Mouse (Mus musculus): ENCODE results near the gene Xrn2.

Gene Xrn2

DNA sequence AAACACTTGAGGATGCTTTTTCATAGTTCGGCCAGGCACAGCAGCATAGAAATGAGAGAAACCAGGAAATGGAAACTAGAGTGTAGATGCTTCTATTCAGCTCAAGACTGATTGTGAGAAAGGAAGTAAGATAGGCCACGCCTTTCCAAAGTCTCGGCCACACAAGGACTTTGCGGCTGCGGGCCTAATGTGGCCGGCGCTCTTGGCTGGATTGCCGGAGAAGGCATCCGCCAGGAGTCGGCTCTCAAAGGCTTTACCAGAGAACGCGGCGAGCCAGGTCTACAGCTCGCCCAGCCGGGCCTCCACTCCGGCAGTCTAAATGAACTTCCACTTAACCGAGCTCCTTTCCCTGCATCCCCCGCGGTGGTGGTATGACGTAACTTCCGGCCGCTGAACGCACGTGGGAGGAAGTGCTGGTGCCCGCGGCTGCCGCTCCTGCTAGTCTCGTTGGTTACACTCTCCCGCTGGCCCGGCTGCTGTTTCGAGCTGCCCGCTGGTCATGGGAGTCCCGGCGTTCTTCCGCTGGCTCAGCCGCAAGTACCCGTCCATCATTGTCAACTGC lies at the start of gene Xrn2:
Gene Xrn2, plus strand, starts transcription at position 374 of the 562 bp plus-strand sequence.
- in situ Hi-C loops (cut with MboI, MseI): loop anchor here (10.0 to 25.0 kb wide), 2 partner anchors 62 to 1675 kb away; partner anchors contain the start of gene Gzf1 (in 1 of the 2)

DNA sequence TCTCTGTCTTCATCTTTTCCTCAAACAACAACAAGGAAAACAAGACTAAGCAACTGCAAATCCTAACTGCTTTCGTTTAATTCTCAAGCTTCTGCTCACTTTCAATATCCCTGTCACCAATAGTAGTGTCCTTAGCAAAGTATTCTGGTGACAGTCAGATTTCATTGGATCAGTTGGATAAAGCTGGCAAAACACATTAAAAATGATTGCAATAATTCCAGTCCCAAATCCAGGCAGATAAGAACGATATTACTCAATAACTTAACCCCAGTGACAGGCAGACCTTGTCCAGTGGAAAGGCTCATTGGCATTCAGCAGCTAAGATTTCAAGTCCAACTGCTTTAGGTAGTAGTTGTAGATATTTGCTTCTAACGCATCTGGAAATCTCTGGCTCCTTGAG lies 37.8 kb upstream of the Xrn2 start:
- in situ Hi-C loops (cut with MboI, MseI): loop anchor here in 1 of 2 experiments (25.0 kb wide), 1 partner anchor 762 kb away; no protein-coding TSS in a partner anchor

DNA sequence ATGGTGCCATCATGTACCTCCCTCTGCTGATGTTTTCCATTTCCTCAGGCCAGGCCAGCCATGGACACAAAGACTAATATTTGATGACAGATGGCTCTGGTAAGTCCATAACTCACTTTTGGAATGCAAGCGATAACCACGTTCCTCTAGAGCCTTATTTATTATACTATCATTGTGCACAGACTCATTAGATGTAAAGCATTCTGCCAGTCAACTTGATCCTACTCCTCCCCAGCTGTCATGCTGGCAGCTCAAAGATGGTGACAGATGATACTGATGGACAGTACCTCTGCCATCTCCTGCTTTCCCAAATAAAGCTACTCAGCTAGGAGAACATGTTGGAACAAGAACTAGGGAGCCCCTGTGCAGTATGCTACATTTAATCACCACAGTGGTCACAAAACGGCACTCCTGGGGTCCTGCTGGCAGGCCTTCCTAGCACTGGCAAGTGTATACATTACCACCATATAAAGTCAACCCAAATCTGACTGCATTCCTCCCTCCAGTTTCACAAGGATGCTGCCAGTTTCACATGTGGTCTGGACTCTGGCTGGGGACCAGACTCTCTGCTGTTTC lies 37.3 kb upstream of the Xrn2 start:
- in situ Hi-C loops (cut with MboI, MseI): loop anchor here in 1 of 2 experiments (25.0 kb wide), 1 partner anchor 762 kb away; no protein-coding TSS in a partner anchor

DNA sequence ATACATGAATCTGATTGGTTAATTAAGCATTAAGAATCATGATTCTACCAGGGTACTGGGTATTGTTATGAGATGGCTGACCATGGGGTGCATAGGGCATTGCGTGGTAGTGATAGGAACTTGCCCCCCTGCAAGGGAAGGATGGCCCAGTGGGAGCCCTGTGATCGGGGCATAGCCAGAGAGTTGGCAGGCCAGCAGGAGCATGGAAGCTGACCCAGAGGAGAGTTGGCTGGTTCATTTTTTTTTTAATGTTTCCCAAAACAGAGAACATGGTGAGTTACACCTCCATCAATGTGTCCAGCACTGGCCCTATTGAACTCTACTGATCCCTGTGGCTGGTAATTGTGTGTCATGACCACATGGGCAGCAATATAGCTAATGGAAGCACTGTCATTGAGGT lies 30.0 kb upstream of the Xrn2 start:
- in situ Hi-C loops (cut with MboI, MseI): loop anchor here in 1 of 2 experiments (25.0 kb wide), 1 partner anchor 755 kb away; no protein-coding TSS in a partner anchor

DNA sequence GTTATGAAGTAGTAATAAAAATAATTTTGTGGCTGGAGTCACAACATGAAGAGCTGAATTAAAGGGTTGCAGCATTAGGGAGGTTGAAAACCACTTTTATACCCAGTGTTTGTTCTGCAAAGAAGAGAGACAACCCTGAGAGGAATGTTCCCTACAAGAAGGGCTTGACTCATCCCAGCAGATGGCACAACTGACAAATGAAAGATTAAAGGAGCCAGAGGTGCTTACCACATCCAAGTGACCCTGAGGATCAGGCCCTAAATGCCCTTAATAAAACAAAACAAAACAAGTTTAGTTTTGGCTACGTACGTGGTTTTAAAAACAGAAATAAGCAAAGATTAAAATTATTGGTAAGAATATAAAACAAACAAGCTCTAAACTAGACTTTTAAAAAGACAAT lies 28.0 kb upstream of the Xrn2 start:
- in situ Hi-C loops (cut with MboI, MseI): loop anchor here in 1 of 2 experiments (25.0 kb wide), 1 partner anchor 752 kb away; no protein-coding TSS in a partner anchor

DNA sequence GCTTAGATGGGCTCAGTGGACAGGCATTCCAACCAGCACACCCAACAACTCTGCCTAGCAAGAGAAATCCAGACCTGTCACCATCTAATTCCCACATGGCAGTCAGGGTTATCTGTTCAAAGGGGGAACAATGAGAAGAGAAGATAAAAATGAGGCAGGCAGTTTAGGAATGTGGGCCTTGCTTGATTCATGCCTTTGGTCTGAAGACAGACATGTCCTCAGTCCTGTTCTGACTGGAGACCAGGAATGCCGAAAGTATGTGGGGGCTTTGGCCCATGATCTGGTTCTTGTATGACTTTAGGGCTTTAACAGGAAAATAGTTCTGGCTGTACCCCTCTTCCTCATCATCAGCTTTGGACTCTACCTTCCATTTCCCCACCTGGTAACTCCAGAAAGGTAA lies 27.0 kb upstream of the Xrn2 start:
- in situ Hi-C loops (cut with MboI, MseI): loop anchor here in 1 of 2 experiments (25.0 kb wide), 1 partner anchor 751 kb away; no protein-coding TSS in a partner anchor

DNA sequence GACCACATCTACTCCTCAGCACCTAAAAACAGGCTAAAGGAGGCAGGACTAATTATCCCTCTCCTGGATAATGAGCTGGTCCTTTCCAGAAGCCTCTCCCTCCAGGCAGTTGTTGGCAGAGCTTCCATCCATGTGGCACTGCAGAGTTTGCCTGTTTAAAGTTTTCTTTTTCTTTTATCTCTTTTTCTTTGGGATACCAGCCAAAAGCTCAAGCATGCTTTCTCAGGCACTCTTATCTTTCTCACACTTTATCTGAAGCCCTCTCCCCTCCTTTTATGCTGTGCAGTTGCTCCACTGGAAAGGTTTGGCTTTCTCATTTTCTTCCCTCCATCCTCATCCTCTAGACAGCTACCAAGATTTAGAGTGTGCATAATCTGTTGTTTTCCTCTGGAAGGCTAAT lies 26.4 kb upstream of the Xrn2 start:
- in situ Hi-C loops (cut with MboI, MseI): loop anchor here in 1 of 2 experiments (25.0 kb wide), 1 partner anchor 751 kb away; no protein-coding TSS in a partner anchor

DNA sequence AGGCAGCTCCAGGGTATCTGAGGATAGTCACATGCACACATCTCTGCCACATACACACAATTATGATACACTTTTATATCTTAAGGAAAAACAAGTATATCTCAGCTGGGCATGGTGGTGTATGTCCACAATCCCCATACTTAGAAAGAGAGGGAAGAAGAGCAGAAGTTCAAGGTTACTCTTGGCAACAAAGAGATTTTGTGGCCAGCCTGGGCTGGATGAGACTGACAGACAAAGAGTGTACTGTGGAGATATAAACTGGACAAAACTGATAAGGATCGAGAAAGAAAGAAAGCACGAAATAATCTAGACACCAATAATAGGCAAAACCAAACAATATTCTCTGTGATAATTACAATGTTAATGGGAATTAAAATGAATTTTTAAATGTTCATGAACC lies 5.5 kb upstream of the Xrn2 start:
- in situ Hi-C loops (cut with MboI, MseI): loop anchor here in 1 of 2 experiments (25.0 kb wide), 1 partner anchor 1680 kb away; the partner anchor contains the start of gene Gzf1

DNA sequence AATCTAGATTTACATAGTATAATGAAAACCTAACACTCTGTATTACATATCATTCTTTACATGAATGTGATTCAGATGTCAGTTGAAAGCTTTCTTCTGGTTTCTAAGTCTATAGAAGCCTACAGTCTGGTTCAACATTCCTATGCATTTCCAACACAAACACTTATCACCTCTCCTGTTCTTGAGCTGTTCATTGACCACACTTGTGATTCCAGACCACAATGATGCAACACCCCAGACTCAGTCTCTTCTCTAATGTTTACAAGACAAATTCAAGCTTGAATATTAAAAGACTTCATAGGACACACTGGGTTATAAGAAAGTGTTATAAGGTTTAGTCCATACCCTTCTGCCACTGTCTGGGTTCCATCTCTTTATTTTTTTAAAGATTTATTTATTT lies 3.7 kb upstream of the Xrn2 start:
- in situ Hi-C loops (cut with MboI, MseI): loop anchor here in 1 of 2 experiments (25.0 kb wide), 1 partner anchor 1678 kb away; the partner anchor contains the start of gene Gzf1

DNA sequence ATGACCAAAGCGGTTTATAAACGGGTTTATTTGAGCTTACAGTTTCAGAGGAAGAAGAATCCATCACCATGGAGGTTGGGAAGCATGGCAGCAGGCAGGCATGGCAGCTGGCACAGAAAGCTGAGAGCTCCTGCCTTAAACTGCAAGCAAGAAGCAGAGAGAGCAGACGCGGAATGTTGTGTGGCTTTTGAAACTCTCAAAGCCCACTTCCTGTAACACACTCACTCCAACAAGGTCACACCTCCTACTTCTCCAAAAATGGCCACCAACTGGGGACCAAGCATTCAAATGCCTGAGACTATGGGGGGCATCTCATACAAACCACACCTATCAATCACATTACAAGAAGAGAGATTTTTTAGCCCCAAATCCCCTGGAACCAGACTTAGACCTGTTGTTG lies 2.7 kb upstream of the Xrn2 start:
- in situ Hi-C loops (cut with MboI, MseI): loop anchor here (10.0 to 25.0 kb wide), 2 partner anchors 65 to 1677 kb away; partner anchors contain the start of gene Gzf1 (in 1 of the 2)

DNA sequence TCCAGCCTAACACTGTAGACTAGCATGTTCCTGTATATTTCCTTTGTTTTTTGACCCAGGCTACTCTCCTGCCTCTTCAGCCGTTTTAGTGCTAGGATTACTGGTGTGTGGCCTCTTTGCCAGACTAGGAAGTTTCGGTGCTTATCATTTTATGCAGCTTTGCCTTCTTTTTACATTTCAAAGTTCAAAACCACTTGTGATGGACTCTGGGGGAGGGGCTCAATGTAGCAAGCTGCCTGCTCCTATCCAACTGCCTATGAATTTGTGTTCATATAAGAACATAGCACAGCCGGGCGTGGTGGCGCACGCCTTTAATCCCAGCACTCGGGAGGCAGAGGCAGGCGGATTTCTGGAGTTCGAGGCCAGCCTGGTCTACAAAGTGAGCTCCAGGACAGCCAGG lies 1.8 kb upstream of the Xrn2 start:
- in situ Hi-C loops (cut with MboI, MseI): loop anchor here (10.0 to 25.0 kb wide), 2 partner anchors 64 to 1676 kb away; partner anchors contain the start of gene Gzf1 (in 1 of the 2)

DNA sequence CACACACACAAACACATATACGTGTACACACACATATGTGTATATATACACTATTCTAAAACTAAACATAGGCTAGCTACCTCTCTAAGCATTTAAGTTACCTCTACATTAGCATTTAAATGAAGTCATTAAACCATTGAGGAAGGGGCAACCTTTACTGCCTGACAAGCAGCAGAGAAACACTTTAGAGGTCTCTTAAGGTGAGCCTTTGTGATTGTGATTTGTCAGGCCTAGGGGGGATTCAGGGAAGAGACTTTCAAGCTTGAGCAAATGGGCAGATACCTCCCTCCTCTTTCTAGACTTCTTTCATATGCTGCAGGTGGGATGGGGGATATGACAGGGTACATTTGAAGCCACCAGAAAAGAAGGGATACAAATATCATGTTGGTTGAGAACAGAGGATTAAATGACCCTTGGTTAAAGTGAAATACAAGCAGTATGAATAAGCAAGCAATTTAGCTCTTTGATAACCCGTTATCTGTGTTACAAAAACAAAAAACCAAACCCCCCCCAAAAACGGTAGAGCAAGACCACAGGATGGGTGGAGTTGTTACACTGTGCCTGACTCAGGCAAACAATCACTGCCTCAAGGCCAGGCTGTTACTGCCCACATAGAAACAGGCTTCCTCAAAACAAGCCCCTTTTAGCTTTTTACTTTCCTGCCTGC lies 1.2 kb upstream of the Xrn2 start:
- in situ Hi-C loops (cut with MboI, MseI): loop anchor here (10.0 to 25.0 kb wide), 2 partner anchors 63 to 1676 kb away; partner anchors contain the start of gene Gzf1 (in 1 of the 2)

DNA sequence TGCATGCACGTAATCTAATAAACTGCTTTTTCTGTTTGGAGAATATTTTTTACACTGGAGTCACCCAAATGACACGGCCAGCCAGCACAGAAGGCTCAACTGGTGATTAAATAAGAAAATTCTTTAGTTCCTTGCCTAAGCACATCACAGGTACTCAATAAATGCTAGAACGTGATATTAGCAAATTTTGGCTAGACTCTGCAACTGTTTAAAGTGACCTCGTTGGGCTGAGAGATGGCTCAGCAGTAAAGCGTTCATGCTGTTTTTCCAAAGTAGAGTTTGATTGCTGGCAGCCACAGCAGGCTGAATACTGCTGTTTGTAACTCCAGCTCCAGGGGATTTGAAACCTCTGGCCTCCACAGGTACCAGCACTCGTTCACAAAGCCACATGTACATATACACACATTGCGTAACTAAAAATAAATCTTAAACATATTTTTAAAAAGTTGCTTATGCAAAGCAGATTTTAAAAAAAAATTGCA lies 614 bp upstream of the Xrn2 start:
- in situ Hi-C loops (cut with MboI, MseI): loop anchor here (10.0 to 25.0 kb wide), 2 partner anchors 63 to 1675 kb away; partner anchors contain the start of gene Gzf1 (in 1 of the 2)

DNA sequence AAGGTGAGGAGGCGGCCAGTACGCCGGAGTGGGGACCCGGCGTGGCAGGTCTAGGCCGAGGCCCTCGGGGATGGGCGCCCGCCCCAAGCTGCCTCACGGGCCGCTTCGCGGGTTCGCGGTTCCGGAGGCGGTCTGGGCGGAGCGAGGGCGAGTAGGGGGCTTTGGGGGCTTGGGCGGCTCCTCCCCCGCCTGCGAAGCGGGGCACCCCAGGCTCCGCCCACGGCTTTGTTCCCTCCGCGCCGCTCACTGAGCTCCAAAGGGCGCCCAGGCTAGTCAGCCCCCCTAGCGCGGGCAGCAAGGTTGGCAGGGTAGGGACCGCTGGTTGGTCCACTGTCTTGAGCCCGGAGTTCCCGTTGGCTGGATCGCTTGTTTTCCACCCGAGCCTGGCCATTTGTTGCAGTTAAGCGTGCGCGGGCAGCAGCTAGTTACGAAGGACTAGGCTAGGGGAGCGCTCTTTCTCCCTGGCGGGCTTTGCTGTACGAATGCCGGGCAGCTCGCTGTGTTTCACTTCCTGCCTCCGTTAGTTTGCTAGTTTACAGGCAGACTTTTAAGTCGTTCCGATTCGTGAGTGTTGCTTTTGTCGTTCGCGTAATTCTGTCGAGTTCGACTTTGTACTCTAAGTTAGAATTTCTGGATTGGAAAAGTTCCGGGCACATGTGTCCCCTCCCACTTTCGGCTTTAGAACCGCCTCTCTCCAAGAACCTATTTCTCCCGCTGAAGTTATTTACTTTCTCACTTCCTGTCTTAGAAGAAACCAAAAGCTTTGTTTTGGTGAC lies 586 bp downstream of the Xrn2 start:
- in situ Hi-C loops (cut with MboI, MseI): loop anchor here (10.0 to 25.0 kb wide), 2 partner anchors 61 to 1674 kb away; partner anchors contain the start of gene Gzf1 (in 1 of the 2)

DNA sequence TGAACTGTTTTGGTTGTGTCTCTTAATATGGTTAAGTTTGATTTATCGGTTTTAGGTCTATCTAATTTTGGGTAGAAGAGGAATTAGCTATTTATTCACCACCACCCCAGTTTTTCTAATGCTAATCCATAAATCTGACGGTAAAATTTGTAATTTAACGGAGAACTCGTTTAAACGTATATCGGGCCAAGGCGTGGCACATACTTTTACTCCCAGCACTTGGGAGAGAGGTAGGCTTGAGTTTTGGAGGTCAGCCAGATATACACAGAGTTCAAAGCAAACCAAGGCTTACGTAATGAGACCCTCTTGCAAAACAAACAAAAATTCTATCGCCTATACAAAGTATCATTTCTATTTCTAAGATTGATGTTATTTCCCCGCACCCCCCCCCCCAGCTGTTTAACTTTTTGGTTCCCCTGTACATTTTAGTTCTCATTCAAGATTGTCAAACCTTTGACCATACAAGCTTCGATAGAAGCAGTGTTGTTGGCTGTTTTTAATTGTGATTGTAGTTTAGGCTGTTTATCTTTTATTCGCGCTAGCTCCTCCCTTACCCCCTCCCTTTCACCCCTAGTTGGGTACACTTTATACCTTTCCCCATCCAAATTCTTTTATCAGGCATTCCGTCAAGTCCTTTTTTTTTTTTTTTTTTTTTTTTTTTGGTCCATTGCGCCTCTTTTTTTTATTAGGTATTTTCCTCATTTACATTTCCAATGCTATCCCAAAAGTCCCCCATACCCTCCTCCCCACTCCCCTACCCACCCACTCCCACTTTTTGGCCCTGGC lies 1.5 kb downstream of the Xrn2 start:
- in situ Hi-C loops (cut with MboI, MseI): loop anchor here (10.0 to 25.0 kb wide), 2 partner anchors 61 to 1673 kb away; partner anchors contain the start of gene Gzf1 (in 1 of the 2)

DNA sequence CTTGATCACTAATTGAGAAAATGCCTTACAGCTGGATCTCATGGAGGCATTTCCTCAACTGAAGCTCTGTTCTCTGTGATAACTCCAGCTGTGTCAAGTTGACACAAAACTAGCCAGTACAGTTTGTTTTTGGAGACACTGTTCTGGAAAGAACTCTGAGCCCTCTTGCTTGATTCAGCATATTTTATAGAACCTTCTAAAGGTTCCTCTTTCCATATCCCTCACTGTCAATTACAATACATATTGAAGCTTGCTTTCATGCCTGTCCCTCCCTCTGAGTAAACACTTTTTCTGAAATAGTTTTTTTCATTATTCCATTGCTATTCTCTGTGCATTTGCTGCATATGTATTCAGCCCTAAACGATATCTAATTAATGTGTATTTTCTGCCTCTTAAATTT lies 9.2 kb downstream of the Xrn2 start:
- in situ Hi-C loops (cut with MboI, MseI): loop anchor here in 1 of 2 experiments (25.0 kb wide), 1 partner anchor 1665 kb away; the partner anchor contains the start of gene Gzf1

DNA sequence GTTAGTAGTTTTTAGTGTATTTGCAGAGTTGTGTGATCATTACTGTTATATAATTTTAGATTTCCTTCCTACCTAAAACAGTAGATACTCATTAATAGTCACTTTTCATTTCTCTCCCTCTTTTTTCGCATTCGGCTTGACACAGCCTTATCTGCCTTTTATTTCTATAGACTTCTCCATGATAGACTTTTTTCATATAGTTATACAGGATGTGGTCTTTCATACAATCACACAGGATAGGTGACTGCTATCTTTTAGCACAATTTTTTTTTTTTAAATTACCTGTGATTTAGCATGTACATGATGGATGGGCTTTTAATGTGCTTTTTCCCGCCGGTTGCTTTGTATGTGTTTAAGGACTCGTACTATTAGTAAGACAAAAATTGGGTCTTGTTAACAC lies 10.3 kb downstream of the Xrn2 start:
- in situ Hi-C loops (cut with MboI, MseI): loop anchor here in 1 of 2 experiments (25.0 kb wide), 1 partner anchor 1664 kb away; the partner anchor contains the start of gene Gzf1

DNA sequence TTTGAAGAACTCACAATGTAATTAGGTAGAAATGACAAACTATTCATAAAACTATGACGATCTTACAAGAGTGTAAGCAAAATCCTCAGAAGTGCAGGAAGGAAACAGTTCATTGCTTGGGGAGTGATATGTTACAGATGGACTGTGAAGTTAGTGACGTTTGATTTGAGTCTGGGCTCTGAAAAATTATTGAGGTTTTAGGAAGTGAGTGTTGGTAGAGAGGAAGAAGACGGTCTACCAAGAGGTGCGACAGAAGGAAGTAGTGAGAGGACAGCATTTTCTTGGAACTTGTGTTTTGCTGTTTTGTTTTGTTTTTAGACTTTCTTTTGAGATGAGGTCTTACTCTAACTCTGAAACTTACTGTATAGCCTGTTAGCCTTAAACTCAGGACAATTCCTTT lies 10.8 kb downstream of the Xrn2 start:
- in situ Hi-C loops (cut with MboI, MseI): loop anchor here in 1 of 2 experiments (25.0 kb wide), 1 partner anchor 1664 kb away; the partner anchor contains the start of gene Gzf1

DNA sequence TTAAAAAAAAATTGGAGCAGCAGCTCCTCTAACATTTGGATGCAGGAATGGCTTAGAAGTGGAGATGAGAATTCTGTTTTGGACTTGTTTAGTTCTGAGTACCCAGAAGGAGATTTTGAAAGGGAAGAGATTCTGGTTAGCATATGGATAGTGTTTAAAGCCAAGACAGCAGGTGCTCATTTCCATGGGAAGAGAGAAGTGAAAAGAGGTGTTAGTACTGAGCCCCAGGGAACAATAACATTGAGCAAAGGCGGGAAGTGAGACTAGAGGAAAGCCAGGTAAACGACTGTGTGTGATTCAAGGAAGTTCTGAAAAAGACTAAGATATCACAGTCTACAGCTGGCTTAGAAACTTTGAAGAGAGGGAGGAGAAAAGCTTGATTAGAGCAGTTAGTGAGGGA lies 20.3 kb downstream of the Xrn2 start:
- in situ Hi-C loops (cut with MboI, MseI): no loop called here

DNA sequence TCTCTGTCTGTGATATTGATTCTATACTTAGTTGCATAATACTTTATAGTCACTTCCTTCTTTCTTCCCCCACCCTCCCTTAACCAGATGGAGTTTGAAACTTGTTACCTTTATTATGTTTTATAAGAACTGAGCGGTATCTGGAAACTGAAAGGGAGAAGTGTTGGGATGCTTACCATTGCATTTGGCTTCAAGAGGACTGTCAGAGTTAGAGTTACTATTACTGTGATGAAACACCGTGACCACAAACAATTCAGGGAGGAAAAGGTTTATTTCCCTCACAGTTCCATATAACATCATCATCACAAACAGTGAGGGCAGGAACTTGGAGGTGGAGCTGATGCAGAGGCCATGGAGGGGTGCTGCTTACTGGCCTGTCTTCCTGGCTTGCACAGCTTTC lies 23.1 kb downstream of the Xrn2 start:
- in situ Hi-C loops (cut with MboI, MseI): no loop called here

Data from T-helper 17 cell (primary cell).